Mouse (Mus musculus) megakaryocyte-erythroid progenitor cell, adult 5-6 weeks (primary cell): ENCODE measurements around the gene Bbc3. TPM values are rescaled to one million over a fixed set of nuclear protein-coding genes. Genes with fewer than 3 reads are reported as not detected.
"Not testable (repeated sequence)": the region's sequence is repeated elsewhere in the genome, so short reads cannot be mapped to it uniquely, and the experiment has no call there.

Experiments used
- ATAC-seq: replicated peaks from 2 replicates; pipeline ENCODE4 v1.8.0; 2016; ENCODE audit warnings: mild to moderate bottlenecking, inconsistent platforms; ENCODE audit not compliant: severe bottlenecking, poor library complexity, low FRiP score, low TSS enrichment
- total RNA-seq, 2 experiments: library from RNA; stranded (forward) in 1 of 2; stranded (reverse) in 1 of 2; fragments of 200-1000, 215-1000 nt in 1 of 2; fragments of >200 nt in 1 of 2; fragmentation: Nextera tagmentation in 1 of 2; gene quantifications; 2 replicates each; pipeline ENCODE4 v1.2.3; 2014 to 2017

The Bbc3 gene
- total RNA-seq, 2 experiments from 2014 or later, result 2.9 to 4.4 TPM

- no peak for ATAC-seq
Observed at GRCm38 (mm10) chr7:16287016-16287415, 21.2 kb upstream of the Bbc3 start.

DNA sequence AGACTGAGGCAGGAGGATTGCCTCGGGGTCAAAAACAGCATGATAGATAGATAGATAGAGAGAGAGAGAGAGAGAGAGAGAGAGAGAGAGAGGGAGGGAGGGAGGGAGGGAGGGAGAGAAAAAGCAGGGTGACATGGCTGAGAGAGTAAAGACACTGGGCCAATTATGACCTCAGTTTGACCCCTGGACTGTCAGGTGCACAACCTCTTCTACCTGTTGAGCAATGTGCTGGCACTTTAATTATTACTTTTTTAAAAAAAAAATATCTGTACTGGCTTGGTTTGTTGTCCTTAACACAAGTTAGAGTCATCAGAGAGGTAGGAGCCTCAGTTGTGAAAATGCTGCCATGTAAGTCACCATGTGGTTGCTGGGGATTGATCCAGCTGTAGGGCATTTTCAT is 20.4 kb upstream of the Bbc3 start:
- no peak for ATAC-seq

GRCm38 (mm10) chr7:16294346-16294745 is 13.8 kb upstream of the Bbc3 start:
- ATAC-seq, result peak; percentile 66

DNA sequence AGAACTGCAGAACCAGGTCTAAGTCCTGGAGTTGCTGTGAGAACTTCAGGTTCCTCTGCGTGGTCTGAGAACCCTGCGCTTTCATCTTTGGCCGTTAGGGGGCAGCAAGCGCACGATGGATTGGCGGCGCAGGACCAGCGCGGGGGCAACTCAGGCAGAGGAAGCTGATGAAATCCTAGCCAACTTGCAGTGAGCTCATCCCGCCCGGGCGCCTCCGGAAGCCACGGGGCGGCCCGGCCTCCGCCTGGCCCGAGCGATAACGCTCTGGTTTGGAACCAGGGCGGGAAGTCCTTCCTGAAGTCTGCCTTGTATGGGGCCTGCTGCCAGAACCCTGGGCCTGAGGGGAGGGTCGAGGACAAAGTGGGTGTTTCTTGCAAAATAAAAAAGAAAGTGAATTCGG is 13.4 kb upstream of the Bbc3 start:
- peak; percentile 76 for ATAC-seq

GRCm38 (mm10) chr7:16295321-16295900 is 12.8 kb upstream of the Bbc3 start:
- ATAC-seq, result peak; percentile 53

GRCm38 (mm10) chr7:16296146-16296545 is 12.0 kb upstream of the Bbc3 start:
- ATAC-seq, result peak; percentile 51

- ATAC-seq, result peak; percentile 50
Observed at GRCm38 (mm10) chr7:16296766-16297390, 11.3 kb upstream of the Bbc3 start.

- no peak for ATAC-seq
Observed at GRCm38 (mm10) chr7:16297616-16298015, 10.6 kb upstream of the Bbc3 start.

GRCm38 (mm10) chr7:16298927-16299326 is 9.3 kb upstream of the Bbc3 start:
- no peak for ATAC-seq

DNA sequence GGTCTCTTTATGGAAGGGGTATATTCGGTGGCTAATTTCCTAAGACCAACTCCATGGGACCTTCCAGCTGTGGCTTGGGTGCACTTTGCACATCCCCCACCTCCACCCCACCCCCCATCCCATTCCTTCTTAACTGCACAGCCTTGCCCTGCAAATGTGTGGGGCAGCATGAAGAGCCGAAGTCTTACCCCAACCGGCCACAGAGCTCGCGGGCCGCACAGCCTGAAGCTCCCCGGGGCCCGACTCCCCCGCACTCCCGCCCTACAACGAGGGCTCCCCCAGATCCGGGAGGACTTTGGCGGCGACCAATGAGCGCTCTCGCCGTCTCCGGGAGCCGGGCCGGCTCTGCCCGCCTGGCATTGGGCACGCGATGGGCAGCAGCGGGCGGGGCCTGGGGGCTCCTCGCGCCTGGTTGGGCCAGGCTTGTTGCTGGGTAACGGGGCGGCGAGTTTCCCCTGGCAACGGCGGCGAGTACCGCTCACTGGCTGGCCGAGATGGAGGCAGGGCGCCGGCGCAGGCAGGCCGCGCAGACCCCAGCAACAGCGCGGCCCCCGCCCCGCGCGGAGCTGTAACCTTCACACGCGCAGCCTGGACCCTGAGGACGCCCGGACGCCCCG is 8.7 kb upstream of the Bbc3 start:
- peak; percentile 45 for ATAC-seq

- not testable (repeated sequence) for ATAC-seq
Observed at GRCm38 (mm10) chr7:16307141-16307540, 1.1 kb upstream of the Bbc3 start.

GRCm38 (mm10) chr7:16308555-16309317 is 543 bp downstream of the Bbc3 start:
- ATAC-seq, result no peak

- peak; percentile 22 for ATAC-seq
Observed at GRCm38 (mm10) chr7:16309318-16310019, 1.3 kb downstream of the Bbc3 start.

DNA sequence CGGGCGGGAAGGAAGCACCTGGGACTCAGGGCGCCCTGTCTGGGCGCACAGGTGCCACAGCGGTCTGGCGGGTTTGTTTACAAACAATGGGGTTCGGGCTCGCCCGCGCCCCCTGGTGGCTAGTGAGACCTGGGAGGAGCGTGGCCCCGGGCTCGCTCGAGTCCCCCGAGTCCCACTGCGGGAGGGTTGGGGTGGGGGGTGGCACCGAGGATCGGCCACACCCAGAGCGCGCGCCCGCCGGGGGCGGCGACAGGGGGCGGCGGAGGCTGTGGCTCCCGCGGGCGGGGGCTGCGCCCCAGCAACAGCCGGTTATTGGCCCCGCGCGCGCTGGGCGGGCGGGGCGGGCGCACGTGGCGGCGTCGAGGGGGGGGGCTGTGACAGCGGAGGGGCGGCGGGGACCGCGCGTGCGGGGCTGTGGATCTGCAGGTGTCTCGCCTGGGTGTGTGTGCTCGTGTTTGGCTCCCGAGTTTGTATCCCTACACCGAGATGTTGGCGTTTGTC is 1.9 kb downstream of the Bbc3 start:
- peak; percentile 52 for ATAC-seq

DNA sequence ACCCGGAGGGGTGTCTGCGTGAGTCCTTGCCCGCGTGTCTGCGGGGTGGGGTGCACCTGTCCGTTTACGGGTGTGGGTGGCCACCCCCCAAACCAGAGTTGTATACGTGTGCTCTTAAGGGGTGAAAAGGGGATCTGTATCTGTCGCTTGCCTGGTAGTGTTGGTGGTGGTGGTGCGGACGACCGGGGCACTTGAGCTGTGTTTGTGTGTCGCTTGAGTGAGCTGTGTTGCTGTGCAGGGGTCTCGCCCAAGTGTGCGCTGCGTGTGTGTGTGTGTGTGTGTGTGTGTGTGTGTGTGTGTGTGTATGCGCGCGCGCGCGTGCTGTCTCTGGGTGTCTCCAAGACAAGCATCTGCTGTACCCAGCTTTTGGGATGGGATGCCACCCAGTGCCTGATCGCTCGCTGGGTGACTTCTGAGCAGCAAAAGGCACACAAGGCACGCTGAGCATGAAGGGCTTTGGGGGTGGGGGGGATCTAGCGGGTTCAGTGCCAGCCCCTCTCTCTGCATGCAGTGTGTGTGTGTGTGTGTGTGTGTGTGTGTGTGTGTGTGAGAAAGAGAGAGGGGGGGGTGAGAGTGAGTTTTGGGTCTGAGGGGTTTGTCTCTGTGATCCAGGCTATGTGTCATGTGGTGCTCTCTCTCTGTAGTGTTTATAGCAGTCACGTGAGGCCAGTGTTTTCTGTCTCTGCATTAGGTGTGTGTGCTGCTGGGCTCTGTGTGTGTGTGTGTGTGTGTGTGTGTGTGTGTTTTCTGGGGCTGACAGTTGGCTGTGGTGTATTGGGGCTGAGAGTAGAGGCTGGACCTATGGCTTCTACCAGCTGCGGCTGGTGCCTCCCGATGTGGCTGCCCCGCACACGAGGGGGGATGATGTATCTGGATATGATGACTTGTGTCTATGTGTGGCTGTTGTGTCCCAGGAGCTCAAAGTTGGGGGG is 2.6 kb downstream of the Bbc3 start:
- peak; percentile 7 for ATAC-seq

DNA sequence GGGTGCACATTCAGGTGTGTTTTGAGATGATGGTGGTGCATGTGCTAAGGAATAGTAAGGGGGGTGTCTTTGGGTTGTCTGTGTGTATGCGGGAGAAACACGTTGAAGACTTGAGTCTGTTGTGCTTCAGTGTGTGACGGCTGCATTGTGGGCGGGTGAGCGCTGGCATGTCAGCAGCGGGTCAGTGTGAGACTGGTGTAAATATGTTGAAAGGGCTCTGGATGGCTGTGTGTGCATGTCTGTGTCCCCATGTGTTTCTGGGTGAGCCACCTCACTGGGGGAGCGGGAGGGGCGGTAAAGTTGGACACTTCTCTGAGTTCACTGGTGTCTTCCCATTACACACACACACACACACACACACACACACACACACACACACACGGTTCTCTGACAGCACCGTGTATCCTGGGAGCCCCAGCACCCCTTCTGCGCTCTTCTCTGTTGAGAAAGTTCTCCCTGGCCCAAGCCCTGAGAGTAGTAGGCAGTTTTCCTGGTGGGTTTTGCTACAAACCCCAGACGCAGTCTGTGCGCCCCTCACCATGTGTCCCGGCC is 3.3 kb downstream of the Bbc3 start:
- peak; percentile 7 for ATAC-seq

DNA sequence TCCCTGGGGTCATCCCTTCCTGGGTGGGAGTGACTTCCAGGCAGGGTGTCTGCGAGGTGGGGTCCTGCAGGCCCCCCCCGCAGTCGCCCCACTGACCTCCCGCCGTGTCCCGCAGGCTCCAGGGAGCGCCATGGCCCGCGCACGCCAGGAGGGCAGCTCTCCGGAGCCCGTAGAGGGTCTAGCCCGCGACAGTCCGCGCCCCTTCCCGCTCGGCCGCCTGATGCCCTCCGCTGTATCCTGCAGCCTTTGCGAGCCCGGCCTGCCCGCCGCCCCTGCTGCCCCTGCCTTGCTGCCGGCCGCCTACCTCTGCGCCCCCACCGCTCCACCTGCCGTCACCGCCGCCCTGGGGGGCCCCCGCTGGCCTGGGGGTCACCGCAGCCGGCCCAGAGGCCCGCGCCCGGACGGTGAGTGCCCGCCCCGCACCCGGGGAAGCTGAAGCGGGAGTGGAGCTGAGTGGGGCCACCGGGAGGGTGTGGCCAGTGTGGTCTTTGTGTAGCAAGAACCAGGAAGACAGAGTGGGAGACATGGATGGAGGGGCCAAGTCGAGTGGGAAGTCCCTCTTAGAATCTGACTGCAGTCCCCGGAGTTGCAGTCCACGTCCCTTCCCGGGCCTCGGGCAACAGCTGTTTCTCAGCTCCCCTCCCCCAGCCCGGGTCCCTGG is 3.9 kb downstream of the Bbc3 start:
- ATAC-seq, result no peak
